Mouse (Mus musculus) urinary bladder, postnatal 4 days (tissue): ENCODE measurements at regions not wholly inside any gene's neighbourhood (a gene's known extent, or its start where the extent isn't known, plus 50 kb on each side); places are given as distances from the start of the nearest gene placed in this dataset.

Source experiments
- DNase-seq, 2 experiments: peaks; one replicate each; pipeline ENCODE4 v3.0.0; 2021 to 2022; ENCODE audit warnings: low spot score in 2 of 2

GRCm38 (mm10) chr6:148541981-148542380, 97.8 kb upstream of the Tmtc1 start:
- DNase-seq, result no peak

DNA sequence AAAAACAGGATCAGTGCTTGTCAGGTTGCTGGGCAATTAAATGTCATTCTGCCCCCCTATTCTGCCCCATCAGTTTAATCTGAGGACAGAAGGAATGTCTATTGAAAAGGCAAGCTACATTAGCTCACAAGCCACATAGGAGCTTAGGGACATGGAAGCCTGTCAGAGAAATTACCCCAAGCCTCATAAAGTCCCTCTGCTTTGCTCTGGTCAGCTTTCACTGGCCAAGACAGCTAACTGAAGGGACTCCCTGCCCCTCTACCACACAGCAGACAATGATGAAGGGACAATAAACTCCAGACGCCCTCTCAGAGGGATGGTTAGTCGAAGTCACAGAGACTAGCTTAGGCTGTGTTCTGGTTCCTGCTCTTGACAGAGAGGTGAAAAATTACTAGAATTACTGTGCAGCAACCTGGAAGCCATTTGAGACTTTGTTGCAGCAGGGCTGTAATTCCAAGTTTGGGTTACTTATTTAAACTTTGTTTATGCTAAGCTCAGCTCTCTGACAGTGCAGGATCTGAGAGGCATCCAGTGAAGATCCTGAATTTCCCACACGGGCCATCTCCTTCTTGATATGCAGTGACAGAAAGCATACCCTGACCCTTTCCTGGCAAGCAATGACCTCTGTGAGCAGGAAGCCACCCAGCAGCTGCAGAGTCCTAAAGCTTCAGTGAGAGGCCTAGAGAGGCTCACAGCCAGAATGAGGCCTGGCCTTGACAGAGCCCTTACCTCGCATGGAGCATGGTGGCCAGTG, 95.2 kb upstream of the Tmtc1 start:
- DNase-seq, result no peak

GRCm38 (mm10) chr6:148534364-148534763, 90.2 kb upstream of the Tmtc1 start:
- no peak for DNase-seq

- DNase-seq, result no peak
Measured at GRCm38 (mm10) chr6:148531068-148531467, 86.9 kb upstream of the Tmtc1 start.

DNA sequence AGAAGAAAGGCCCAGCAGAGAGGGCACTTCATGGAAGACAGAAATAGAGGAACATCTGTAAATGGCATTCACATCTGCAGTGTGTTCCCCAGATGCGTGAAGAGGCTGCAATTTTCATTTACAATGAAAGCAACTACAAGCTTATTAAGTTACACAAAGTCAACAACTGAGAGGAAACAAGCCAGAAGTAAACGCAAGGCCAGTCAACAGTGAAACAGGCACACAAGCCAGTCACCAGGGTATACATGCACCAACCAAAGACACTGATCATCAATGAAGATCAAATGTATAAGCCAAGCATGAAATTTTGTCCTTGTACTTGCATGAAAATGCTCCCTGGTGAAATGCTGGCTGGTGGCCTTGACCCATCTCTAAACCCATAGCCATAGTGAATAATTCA, 84.4 kb upstream of the Tmtc1 start:
- DNase-seq, result no peak

GRCm38 (mm10) chr6:148522893-148523292, 78.7 kb upstream of the Tmtc1 start:
- no peak for DNase-seq

DNA sequence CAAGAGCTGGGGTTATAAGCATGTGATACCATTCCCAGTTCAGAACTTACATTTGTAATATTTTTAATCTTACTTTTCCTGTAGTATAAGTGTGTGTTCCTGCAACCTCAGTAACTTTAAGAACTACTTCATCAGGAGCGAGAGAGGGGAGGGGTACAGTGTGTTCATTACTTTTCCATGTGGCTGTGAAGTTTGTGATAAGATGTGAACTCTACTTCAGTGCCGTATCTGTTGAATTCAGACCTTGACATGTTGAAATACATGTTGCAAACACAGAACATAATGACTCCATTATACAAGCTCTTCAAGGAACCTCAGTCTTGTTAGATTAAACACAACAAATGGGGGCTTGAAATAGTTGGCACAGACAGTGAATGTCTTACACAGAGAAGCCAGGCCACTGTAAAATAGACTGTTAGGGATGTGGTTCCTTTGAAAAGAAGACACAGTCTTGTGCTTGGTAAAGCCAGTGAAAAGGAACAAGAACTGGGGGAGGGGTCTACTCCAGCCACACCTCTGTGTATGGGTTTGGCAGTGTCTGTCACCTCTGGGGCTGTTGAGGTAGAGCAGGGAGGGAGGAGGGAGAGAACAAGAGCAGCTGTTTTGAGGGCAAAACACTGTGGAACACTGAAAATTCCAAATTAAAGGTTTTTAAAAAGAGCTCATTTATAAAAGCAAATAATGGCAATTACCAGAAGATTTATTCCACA, 73.5 kb upstream of the Tmtc1 start:
- DNase-seq, result no peak

GRCm38 (mm10) chr6:148516654-148517053, 72.5 kb upstream of the Tmtc1 start:
- no peak for DNase-seq

DNA sequence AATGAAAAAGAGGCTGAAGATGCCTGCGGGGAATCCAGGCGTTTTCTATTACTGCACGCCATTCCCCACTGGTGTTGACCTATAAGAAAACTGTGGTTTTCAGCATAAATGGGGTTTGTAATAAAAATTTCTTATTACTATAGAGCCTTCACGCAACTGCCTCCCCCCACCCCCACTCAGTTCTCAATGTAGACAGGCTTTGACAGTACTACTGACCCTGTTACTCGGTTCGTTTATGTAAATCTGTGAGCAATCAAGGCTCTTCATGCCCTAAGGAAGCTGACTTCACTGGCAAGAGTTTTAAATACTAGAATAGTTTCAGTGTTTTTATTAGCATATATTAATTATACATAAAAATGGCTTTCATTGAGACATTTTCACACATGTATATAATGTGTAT, 70.9 kb upstream of the Tmtc1 start:
- no peak for DNase-seq

DNA sequence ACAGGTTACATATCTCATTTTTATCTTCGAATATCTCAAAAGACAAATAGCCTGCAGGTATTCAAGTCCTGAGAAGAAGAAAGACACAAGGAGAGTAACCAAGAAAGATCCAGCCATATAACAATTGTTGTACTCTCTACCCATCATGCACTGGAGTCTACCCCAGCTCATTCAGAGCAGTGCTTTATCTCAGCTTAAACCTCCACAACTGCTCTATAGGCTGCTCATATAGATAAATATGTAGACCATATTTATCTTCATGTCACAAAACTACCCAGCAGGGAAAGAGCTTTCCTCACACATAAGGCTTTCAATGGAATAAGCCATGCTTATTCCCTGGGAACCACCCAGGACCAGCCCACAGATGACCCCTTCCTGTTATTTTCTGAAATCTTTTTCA, 70.5 kb upstream of the Tmtc1 start:
- no peak for DNase-seq

DNA sequence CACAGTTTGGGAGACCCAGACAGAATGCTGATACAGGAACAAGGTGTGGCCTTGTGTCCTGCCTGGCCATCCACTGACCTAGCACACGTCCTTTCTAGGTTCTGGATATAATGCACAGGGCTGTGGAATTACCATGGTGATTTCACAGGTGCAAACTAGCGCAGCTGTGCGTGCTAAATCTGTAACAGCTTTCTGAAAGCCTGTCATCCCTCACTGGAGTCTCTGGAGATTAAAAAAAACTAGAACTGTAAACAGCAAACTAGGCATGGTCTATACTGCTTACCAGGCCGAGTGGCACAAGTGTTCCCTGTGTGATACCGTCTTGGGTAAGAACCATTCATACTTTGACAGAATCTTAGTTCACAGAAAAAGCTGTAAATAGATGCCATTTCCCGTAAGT, 69.9 kb upstream of the Tmtc1 start:
- no peak for DNase-seq

GRCm38 (mm10) chr6:148513134-148513533, 68.9 kb upstream of the Tmtc1 start:
- no peak for DNase-seq

DNA sequence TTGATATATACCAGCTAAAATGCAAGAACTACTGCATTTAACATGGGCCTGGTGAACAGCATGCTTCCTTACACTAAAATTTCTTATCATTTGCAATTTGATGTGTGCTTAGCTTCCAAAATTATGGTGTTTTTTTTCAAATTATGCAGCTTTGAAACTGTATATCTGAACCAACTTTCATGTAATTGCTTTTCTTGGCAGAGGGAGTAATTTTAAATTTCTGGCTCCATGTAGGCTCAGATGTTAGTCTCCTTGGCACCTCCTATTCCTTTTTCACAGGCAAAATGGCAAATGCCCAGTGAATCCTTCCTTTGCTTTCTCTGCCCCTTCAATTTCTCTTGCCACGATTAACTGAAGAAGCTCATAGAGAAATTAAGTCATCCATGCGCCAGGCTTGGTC, 61.1 kb upstream of the Tmtc1 start:
- no peak for DNase-seq

DNA sequence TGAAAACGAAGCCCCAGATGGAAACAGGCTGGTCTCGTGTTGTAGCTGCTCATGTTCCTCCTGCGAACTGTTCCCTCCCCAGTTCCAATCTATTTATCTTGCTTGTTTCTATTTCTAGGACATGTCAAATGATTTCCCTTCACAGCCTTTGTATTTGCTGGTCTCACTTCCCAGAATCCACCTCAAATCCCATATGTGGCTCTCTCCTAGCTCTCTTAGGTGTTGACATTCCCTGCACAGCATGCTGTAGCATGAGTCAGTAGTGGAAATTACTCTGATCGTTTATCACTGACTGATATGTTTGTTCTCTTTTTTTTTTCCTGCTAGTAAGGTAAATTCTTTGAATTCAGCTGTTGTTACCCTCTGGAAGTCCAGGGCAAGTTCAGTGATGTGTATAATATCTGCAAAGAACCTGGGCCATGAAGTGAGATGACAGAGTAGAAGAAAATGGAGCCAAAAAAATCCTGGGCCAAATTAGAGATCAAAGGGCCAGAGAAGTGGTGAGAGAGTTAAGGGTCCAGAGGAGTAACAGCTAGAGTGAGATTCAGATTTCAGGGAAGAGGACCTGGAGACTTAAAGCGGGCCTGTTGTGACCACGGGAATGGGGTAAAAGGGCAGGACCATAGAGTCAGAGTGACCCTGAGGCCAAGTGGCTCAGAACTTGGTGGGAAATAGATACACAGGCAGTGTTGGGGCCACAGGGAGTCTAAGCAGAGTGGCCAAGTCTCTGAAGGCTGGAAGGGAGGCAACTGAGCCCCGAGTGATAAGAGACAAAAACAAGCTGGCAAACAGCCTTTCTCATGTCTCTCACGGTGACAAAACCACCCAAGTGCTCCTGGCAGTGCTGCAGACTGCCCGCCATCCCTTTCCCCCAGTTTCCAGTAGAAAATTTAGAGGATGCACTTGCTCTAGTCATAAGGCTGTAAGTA, 56.3 kb upstream of the Tmtc1 start:
- DNase-seq, result no peak
